Mouse (Mus musculus) MEL (cell line): Measurements from ENCODE around the gene Fen1.

Source experiments
- CTCF ChIP-seq, 3 experiments: IDR thresholded peaks in 2 of 3; conservative IDR thresholded peaks in 1 of 3; 2 replicates each; pipeline ENCODE4 v1.5.1; 2011 to 2012; ENCODE audit warnings: low read length in 3 of 3, low read depth in 2 of 3, mild to moderate bottlenecking in 2 of 3, improper control_type of control experiment in 1 of 3, inconsistent platforms in 1 of 3, mixed read lengths in 1 of 3, moderate library complexity in 1 of 3; ENCODE audit not compliant: control insufficient read depth in 1 of 3, insufficient read depth in 1 of 3, poor library complexity in 1 of 3, severe bottlenecking in 1 of 3
- E2F4 ChIP-seq: IDR thresholded peaks from 2 replicates; pipeline ENCODE4 v1.6.1; 2011; ENCODE audit warnings: low read depth, low read length, improper control_type of control experiment, borderline replicate concordance
- EP300 ChIP-seq, 2 experiments: IDR thresholded peaks; 2 replicates each; pipeline ENCODE4 v1.6.1; 2011; ENCODE audit warnings: improper control_type of control experiment in 2 of 2, low read length in 2 of 2, low read depth in 1 of 2, mild to moderate bottlenecking in 1 of 2
- GABPA ChIP-seq: IDR thresholded peaks from 2 replicates; pipeline ENCODE4 v1.6.1; 2012; ENCODE audit warnings: low read depth, mild to moderate bottlenecking, inconsistent platforms, low read length, improper control_type of control experiment, moderate library complexity
- JUND ChIP-seq: IDR thresholded peaks from 2 replicates; pipeline ENCODE4 v1.6.1; 2011; ENCODE audit warnings: low read depth, mild to moderate bottlenecking, improper control_type of control experiment, low read length
- MEF2A ChIP-seq: IDR thresholded peaks from 2 replicates; pipeline ENCODE4 v1.6.1; 2014; ENCODE audit warnings: low read depth, mild to moderate bottlenecking, inconsistent platforms, low read length, improper control_type of control experiment; ENCODE audit not compliant: poor library complexity, insufficient replicate concordance, severe bottlenecking; ENCODE audit errors: extremely low read depth
- NRF1 ChIP-seq: IDR thresholded peaks from 2 replicates; pipeline ENCODE4 v1.6.1; 2014; ENCODE audit warnings: low read depth, mild to moderate bottlenecking, inconsistent platforms, low read length, improper control_type of control experiment, moderate library complexity; ENCODE audit not compliant: poor library complexity, insufficient read depth, severe bottlenecking
- POLR2AphosphoS2 ChIP-seq: IDR thresholded peaks from 2 replicates; pipeline ENCODE4 v1.6.1; 2011; ENCODE audit warnings: low read length, improper control_type of control experiment
- RAD21 ChIP-seq: IDR thresholded peaks from 2 replicates; pipeline ENCODE4 v1.6.1; 2011; ENCODE audit warnings: mild to moderate bottlenecking, low read depth, low read length, improper control_type of control experiment
- SIN3A ChIP-seq: IDR thresholded peaks from 2 replicates; pipeline ENCODE4 v1.6.1; 2012; ENCODE audit warnings: low read length, improper control_type of control experiment, inconsistent platforms

- peak; percentile 73 to 78 (median 77) for TF ChIP-seq CTCF (IDR thresholded peaks at IDR 0.05 in 2 of 3, conservative IDR thresholded peaks at IDR 0.05 in 1 of 3; ENCODE audit: control insufficient read depth in 1 of 3, insufficient read depth in 1 of 3, low read depth in 2 of 3, low read length in 3 of 3, poor library complexity in 1 of 3, severe bottlenecking in 1 of 3)
- no peak for TF ChIP-seq GABPA
- TF ChIP-seq SIN3A, result no peak
- no peak for TF ChIP-seq EP300 (IDR thresholded peaks at IDR 0.05; ENCODE audit: low read depth in 1 of 2, low read length in 2 of 2)
- no peak for TF ChIP-seq JUND
- TF ChIP-seq NRF1, result no peak
- no peak for TF ChIP-seq MEF2A
- no peak for TF ChIP-seq POLR2AphosphoS2
- peak; percentile 48 for TF ChIP-seq RAD21
- no peak for TF ChIP-seq E2F4
These were observed 40.2 kb upstream of the Fen1 start for GRCm38 (mm10) chr19:10244183-10244582.
